18 mouse cellular contexts compared by ENCODE assay signal in genomic region chr16:45251773-45252413, GRCm38 (mm10). TPM values are rescaled to one million over a fixed set of nuclear protein-coding genes. Genes with fewer than 3 reads are reported as not detected.
DNase-seq lines count a peak whose midpoint lies in the region; ATAC-seq lines count a peak whose summit lies in the region.
"Had no signal": no experiment of that assay in that cellular context is flagged by ENCODE, and none has a peak within 500 bp of the region (broad histone marks: within the 10 kb centered on the region; RNA-seq: fewer than 3 reads in every experiment).

No protein-coding gene starts in this region.

- DNase-seq in right cerebral cortex, postnatal 25 days = peak; percentile 6
- no peak for DNase-seq in right cerebral cortex, postnatal 14 days
- DNase-seq in B cell, adult 2 months = peak; percentile 44 to 51
- no peak for DNase-seq in urinary bladder, postnatal 4 days (ENCODE audit: low spot score in 2 of 2)
- no peak for DNase-seq in ovary, postnatal 14 days (ENCODE audit: low spot score)
- no peak for DNase-seq in heart, postnatal 25 days (ENCODE audit: low spot score)
- DNase-seq: cerebellum, adult 8-10 months; gastrocnemius, postnatal 10 days; heart, adult 2 months; kidney, postnatal 4 days; layer of hippocampus, adult 9-11 months; lung, embryonic 14.5 days; midbrain, embryonic 14.5 days had no signal

- intact Hi-C loops in heart, postnatal 25 days (cut with DNase I) = no loop called here

- peak; percentile 77 for ATAC-seq in CD4-positive, CD25-positive, alpha-beta regulatory T cell, adult 4 months
- ATAC-seq in megakaryocyte, adult 5-6 weeks (ENCODE audit: poor library complexity, severe bottlenecking) = 0 out of 2 replicates have a peak, but pooled peaks have one; percentile 15
- ATAC-seq: hindbrain, postnatal 0 days; liver, embryonic 12.5 days had no signal

RNA-seq across cellular contexts. Expression of gene Btla, which starts 27.8 kb away (rescaled TPM):
- polyA plus RNA-seq in CD4-positive, CD25-positive, alpha-beta regulatory T cell, adult 4 months (2017; shearing (Covaris generic)) = 10 to 100 TPM; 64.3 to 64.7 TPM
- total RNA-seq in megakaryocyte, adult 5-6 weeks (2015) = 44.9 and 54.9 TPM in 2 replicates
- 51.8 and 55.8 TPM in 2 replicates for total RNA-seq in megakaryocyte, adult 5-6 weeks (2017)
- total RNA-seq in heart, postnatal 25 days (2021) = under 1 TPM; 0.23 to 0.53 TPM
- polyA plus RNA-seq: heart, embryonic 15.5 days had no signal

Comparison
In these comparisons a context has a peak if more than half of its experiments do, and no peak if none do; other contexts are left out.
1. DNase-seq: peak in right cerebral cortex, postnatal 25 days (single experiment) and B cell, adult 2 months (2 of 2); none in right cerebral cortex, postnatal 14 days (single experiment), urinary bladder, postnatal 4 days (0 of 2), ovary, postnatal 14 days (single experiment) and heart, postnatal 25 days (single experiment).
2. RNA of gene Btla, which starts 27.8 kb away (total RNA-seq): 44.9 to 55.8 TPM in megakaryocyte, adult 5-6 weeks; 0.23 to 0.53 TPM in heart, postnatal 25 days; every median in the first group is over 10 times any median in the second.